Mouse (Mus musculus): Measurements from ENCODE around the gene Eif4a1.
"Not testable (repeated sequence)": the region's sequence is repeated elsewhere in the genome, so short reads cannot be mapped to it uniquely, and the experiment has no call there.

Eif4a1 gene

GRCm38 (mm10) chr11:69672211-69672706, at the start of gene Eif4a1:
Gene Eif4a1 (minus strand): TSS chr11:69672423.
- DNase-seq = peak; percentile 98

GRCm38 (mm10) chr11:69720852-69721251, 48.6 kb upstream of the Eif4a1 start:
- DNase-seq = no peak

GRCm38 (mm10) chr11:69719423-69719822, 47.2 kb upstream of the Eif4a1 start:
- DNase-seq = peak; percentile 53

GRCm38 (mm10) chr11:69718661-69719060, 46.4 kb upstream of the Eif4a1 start:
- no peak for DNase-seq

GRCm38 (mm10) chr11:69716953-69717352, 44.7 kb upstream of the Eif4a1 start:
- DNase-seq = no peak

GRCm38 (mm10) chr11:69715929-69716328, 43.7 kb upstream of the Eif4a1 start:
- no peak for DNase-seq

- DNase-seq = peak; percentile 50
Measured at GRCm38 (mm10) chr11:69715482-69715881, 43.3 kb upstream of the Eif4a1 start.

- DNase-seq = no peak
Measured at GRCm38 (mm10) chr11:69714636-69715329, 42.6 kb upstream of the Eif4a1 start.

- no peak for DNase-seq
Measured at GRCm38 (mm10) chr11:69712954-69713672, 40.9 kb upstream of the Eif4a1 start.

GRCm38 (mm10) chr11:69711082-69711481, 38.9 kb upstream of the Eif4a1 start:
- DNase-seq = no peak

GRCm38 (mm10) chr11:69710470-69710869, 38.2 kb upstream of the Eif4a1 start:
- no peak for DNase-seq

GRCm38 (mm10) chr11:69709554-69710446, 37.6 kb upstream of the Eif4a1 start:
- DNase-seq = no peak

- DNase-seq = no peak
Measured at GRCm38 (mm10) chr11:69708614-69709265, 36.5 kb upstream of the Eif4a1 start.

GRCm38 (mm10) chr11:69707873-69708381, 35.7 kb upstream of the Eif4a1 start:
- DNase-seq = no peak

- DNase-seq = no peak
Measured at GRCm38 (mm10) chr11:69707480-69707847, 35.2 kb upstream of the Eif4a1 start.

GRCm38 (mm10) chr11:69706775-69707479, 34.7 kb upstream of the Eif4a1 start:
- no peak for DNase-seq

- DNase-seq = no peak
Measured at GRCm38 (mm10) chr11:69704613-69705010, 32.4 kb upstream of the Eif4a1 start.

GRCm38 (mm10) chr11:69703814-69704612, 31.8 kb upstream of the Eif4a1 start:
- DNase-seq = no peak

GRCm38 (mm10) chr11:69703381-69703780, 31.2 kb upstream of the Eif4a1 start:
- not testable (repeated sequence) for DNase-seq

GRCm38 (mm10) chr11:69702886-69703285, 30.7 kb upstream of the Eif4a1 start:
- DNase-seq = not testable (repeated sequence)

- no peak for DNase-seq
Measured at GRCm38 (mm10) chr11:69699595-69699994, 27.4 kb upstream of the Eif4a1 start.
